Mouse (Mus musculus): ENCODE data around the gene Tjp2. TPM values are rescaled to one million over a fixed set of nuclear protein-coding genes. Genes with fewer than 3 reads are reported as not detected.

The Tjp2 gene
- polyA plus RNA-seq, 1 experiment = 22.1 TPM

DNA sequence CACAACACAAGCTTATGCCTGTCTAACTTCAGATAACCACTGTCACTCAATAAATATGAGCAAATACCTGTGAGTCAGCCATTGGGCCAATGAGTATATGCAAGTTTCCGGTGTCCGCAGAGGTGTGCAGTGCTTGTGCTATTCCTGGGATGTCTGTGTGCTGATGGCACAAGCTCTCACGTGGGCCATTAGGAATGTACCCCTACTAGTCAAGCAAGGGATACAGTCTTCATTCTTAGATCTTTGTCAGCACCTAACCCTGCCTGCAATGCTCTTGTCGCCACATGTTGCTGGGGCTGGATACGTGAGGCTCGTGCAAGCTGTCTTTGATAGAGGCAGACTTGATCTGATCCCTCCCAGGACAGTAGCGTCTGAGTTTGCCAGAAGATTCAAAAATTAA lies 148.3 kb downstream of the Tjp2 start:
- Histone ChIP-seq H3K79me3 (ENCODE audit: low read depth) (no peaks in the 10 kb centered on the region), H3ac (ENCODE audit: control insufficient read depth, insufficient read length, low read depth) (no peak overlapping the region), H3K79me2 (ENCODE audit: control insufficient read depth, insufficient read depth) (no peaks in the 10 kb centered on the region), H3K4me3 (ENCODE audit: insufficient read depth, poor library complexity, severe bottlenecking) (no peak overlapping the region), H3K27me3 (ENCODE audit: control insufficient read depth, insufficient read depth, insufficient read length) (no peaks in the 10 kb centered on the region), H3K36me3 (ENCODE audit: control insufficient read depth, insufficient read depth) (no peaks in the 10 kb centered on the region)
- TF ChIP-seq USF1 (IDR thresholded peaks at IDR 0.05; ENCODE audit: low read depth) (no peak), FOSL1 (IDR thresholded peaks at IDR 0.05; ENCODE audit: insufficient read depth, low read length, poor library complexity, severe bottlenecking) (no peak)

DNA sequence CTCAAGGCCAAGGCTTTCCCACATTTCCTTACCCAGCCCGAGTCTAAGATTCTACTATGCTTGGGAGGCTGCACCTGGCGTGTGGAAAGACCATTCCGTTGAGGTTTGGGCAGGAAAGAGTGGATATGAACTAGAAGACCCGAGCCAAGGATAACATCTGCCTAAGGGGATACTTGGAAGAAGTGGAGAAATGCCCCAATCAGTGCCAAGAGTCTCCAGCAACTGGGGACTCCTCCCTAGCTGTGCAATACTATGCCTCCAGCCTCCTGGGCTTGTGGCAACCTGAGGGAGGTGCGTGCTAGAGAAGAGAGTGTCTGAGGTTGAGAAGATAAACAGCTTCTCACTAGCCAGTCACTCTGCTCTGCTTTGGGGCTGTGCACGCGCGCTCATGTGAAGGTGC lies 148.9 kb downstream of the Tjp2 start:
- Histone ChIP-seq H3K79me3 (ENCODE audit: low read depth) (no peaks in the 10 kb centered on the region), H3K4me3 (ENCODE audit: insufficient read depth, poor library complexity, severe bottlenecking) (no peak overlapping the region), H3K79me2 (ENCODE audit: control insufficient read depth, insufficient read depth) (no peaks in the 10 kb centered on the region), H3ac (ENCODE audit: control insufficient read depth, insufficient read length, low read depth) (no peak overlapping the region), H3K27me3 (ENCODE audit: control insufficient read depth, insufficient read depth, insufficient read length) (no peaks in the 10 kb centered on the region), H3K36me3 (ENCODE audit: control insufficient read depth, insufficient read depth) (no peaks in the 10 kb centered on the region)
- TF ChIP-seq USF1 (IDR thresholded peaks at IDR 0.05; ENCODE audit: low read depth) (no peak), MAX (IDR thresholded peaks at IDR 0.05) (no peak), MYOD1 (IDR thresholded peaks at IDR 0.05; ENCODE audit: control insufficient read depth, insufficient read length, low read depth) (no peak), CEBPB (IDR thresholded peaks at IDR 0.05; ENCODE audit: low read depth) (no peak), MYOG (IDR thresholded peaks at IDR 0.05; ENCODE audit: control insufficient read depth, extremely low read depth, insufficient read length) (no peak), CTCF (IDR thresholded peaks at IDR 0.05; ENCODE audit: control insufficient read depth, insufficient read depth, insufficient read length) (no peak), FOSL1 (IDR thresholded peaks at IDR 0.05; ENCODE audit: insufficient read depth, low read length, poor library complexity, severe bottlenecking) (no peak)

GRCm38 (mm10) chr19:24073155-24073554 lies 151.7 kb downstream of the Tjp2 start:
- Histone ChIP-seq H3K27me3 (ENCODE audit: control insufficient read depth, insufficient read depth, insufficient read length) (no peaks in the 10 kb centered on the region), H3K4me3 (ENCODE audit: insufficient read depth, poor library complexity, severe bottlenecking) (no peak overlapping the region), H3K36me3 (ENCODE audit: control insufficient read depth, insufficient read depth) (no peaks in the 10 kb centered on the region), H3K79me2 (ENCODE audit: control insufficient read depth, insufficient read depth) (no peaks in the 10 kb centered on the region), H3K79me3 (ENCODE audit: low read depth) (no peaks in the 10 kb centered on the region), H3ac (ENCODE audit: control insufficient read depth, insufficient read length, low read depth) (no peak overlapping the region)
- no peak for TF ChIP-seq MYOG (IDR thresholded peaks at IDR 0.05; ENCODE audit: control insufficient read depth, extremely low read depth, insufficient read length)
- no peak for TF ChIP-seq MAX (IDR thresholded peaks at IDR 0.05)
- TF ChIP-seq CTCF (IDR thresholded peaks at IDR 0.05; ENCODE audit: control insufficient read depth, insufficient read depth, insufficient read length) = no peak
- no peak for TF ChIP-seq CEBPB (IDR thresholded peaks at IDR 0.05; ENCODE audit: low read depth)
- no peak for TF ChIP-seq USF1 (IDR thresholded peaks at IDR 0.05; ENCODE audit: low read depth)
- no peak for TF ChIP-seq MYOD1 (IDR thresholded peaks at IDR 0.05; ENCODE audit: control insufficient read depth, insufficient read length, low read depth)
- no peak for TF ChIP-seq FOSL1 (IDR thresholded peaks at IDR 0.05; ENCODE audit: insufficient read depth, low read length, poor library complexity, severe bottlenecking)

DNA sequence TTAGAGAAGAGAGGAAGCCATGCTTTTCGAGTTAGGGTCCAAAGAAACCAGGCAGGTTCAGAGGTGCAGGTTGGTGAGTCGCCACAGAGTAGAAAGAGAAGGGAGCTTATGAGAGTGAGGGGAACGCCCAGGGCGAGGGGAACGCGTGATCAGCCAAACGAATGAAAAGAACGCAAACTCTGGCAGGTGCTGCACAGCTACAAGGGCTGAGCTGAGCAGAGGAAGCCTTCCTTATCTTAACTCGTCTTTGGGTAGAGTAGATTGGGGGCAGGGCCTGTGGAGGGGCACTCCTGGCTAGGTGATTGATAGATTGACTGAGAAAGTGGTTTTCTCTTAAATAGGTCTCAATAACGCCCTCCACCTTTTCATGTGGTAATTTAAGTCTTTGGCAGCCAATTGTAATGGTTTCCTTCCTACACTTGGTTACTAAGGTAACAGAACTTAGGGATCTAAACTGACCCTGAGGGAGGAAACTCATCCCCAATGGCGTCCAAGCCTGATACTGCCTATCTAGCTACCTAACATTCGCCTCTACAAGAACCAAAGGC lies 160.4 kb downstream of the Tjp2 start:
- Histone ChIP-seq H3K79me3 (ENCODE audit: low read depth) (no peaks in the 10 kb centered on the region), H3ac (ENCODE audit: control insufficient read depth, insufficient read length, low read depth) (no peak overlapping the region), H3K4me3 (ENCODE audit: insufficient read depth, poor library complexity, severe bottlenecking) (no peak overlapping the region), H3K36me3 (ENCODE audit: control insufficient read depth, insufficient read depth) (no peaks in the 10 kb centered on the region), H3K27me3 (ENCODE audit: control insufficient read depth, insufficient read depth, insufficient read length) (no peaks in the 10 kb centered on the region), H3K79me2 (ENCODE audit: control insufficient read depth, insufficient read depth) (no peaks in the 10 kb centered on the region)
- no peak for TF ChIP-seq CTCF (IDR thresholded peaks at IDR 0.05; ENCODE audit: control insufficient read depth, insufficient read depth, insufficient read length)
- no peak for TF ChIP-seq MAX (IDR thresholded peaks at IDR 0.05)
- TF ChIP-seq FOSL1 (IDR thresholded peaks at IDR 0.05; ENCODE audit: insufficient read depth, low read length, poor library complexity, severe bottlenecking) = no peak
- TF ChIP-seq MYOD1 (IDR thresholded peaks at IDR 0.05; ENCODE audit: control insufficient read depth, insufficient read length, low read depth) = no peak
- TF ChIP-seq CEBPB (IDR thresholded peaks at IDR 0.05; ENCODE audit: low read depth) = no peak
- TF ChIP-seq MYOG (IDR thresholded peaks at IDR 0.05; ENCODE audit: control insufficient read depth, extremely low read depth, insufficient read length) = no peak
- TF ChIP-seq USF1 (IDR thresholded peaks at IDR 0.05; ENCODE audit: low read depth) = no peak

DNA sequence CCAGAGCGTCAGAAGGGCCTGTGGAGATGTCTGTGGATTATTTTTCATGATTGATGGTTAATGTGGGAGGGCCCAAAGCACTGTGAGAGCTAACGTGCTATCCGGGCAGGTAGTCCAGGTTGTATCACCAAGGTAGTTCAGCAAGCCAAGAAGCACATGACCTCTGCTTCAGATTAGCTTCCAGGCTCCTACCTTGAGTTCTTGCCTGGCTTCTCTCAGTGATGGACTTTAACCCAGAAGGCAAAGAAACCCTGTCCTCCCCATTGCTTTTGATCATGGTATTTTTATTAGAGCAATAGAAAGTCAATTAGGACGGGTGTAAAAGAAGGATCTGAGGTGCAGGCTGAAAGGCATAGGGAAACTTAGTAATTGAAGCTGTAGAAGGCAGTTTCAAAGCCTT lies 161.2 kb downstream of the Tjp2 start:
- no peak overlapping the region for H3K4me3 ChIP-seq (ENCODE audit: insufficient read depth, poor library complexity, severe bottlenecking)
- H3K27me3 ChIP-seq (ENCODE audit: control insufficient read depth, insufficient read depth, insufficient read length) = no peaks in the 10 kb centered on the region
- no peak overlapping the region for H3ac ChIP-seq (ENCODE audit: control insufficient read depth, insufficient read length, low read depth)
- no peaks in the 10 kb centered on the region for H3K79me2 ChIP-seq (ENCODE audit: control insufficient read depth, insufficient read depth)
- TF ChIP-seq MYOD1 (IDR thresholded peaks at IDR 0.05; ENCODE audit: control insufficient read depth, insufficient read length, low read depth) (no peak), CTCF (IDR thresholded peaks at IDR 0.05; ENCODE audit: control insufficient read depth, insufficient read depth, insufficient read length) (no peak), MYOG (IDR thresholded peaks at IDR 0.05; ENCODE audit: control insufficient read depth, extremely low read depth, insufficient read length) (no peak), CEBPB (IDR thresholded peaks at IDR 0.05; ENCODE audit: low read depth) (no peak), FOSL1 (IDR thresholded peaks at IDR 0.05; ENCODE audit: insufficient read depth, low read length, poor library complexity, severe bottlenecking) (no peak), MAX (IDR thresholded peaks at IDR 0.05) (no peak), USF1 (IDR thresholded peaks at IDR 0.05; ENCODE audit: low read depth) (no peak)
- H3K36me3 ChIP-seq (ENCODE audit: control insufficient read depth, insufficient read depth) = no peaks in the 10 kb centered on the region
- H3K79me3 ChIP-seq (ENCODE audit: low read depth) = no peaks in the 10 kb centered on the region

- no peak for TF ChIP-seq CTCF (IDR thresholded peaks at IDR 0.05; ENCODE audit: control insufficient read depth, insufficient read depth, insufficient read length)
- no peak for TF ChIP-seq USF1 (IDR thresholded peaks at IDR 0.05; ENCODE audit: low read depth)
- no peak for TF ChIP-seq MAX (IDR thresholded peaks at IDR 0.05)
- TF ChIP-seq MYOD1 (IDR thresholded peaks at IDR 0.05; ENCODE audit: control insufficient read depth, insufficient read length, low read depth) = no peak
- TF ChIP-seq CEBPB (IDR thresholded peaks at IDR 0.05; ENCODE audit: low read depth) = no peak
- TF ChIP-seq FOSL1 (IDR thresholded peaks at IDR 0.05; ENCODE audit: insufficient read depth, low read length, poor library complexity, severe bottlenecking) = no peak
- no peak for TF ChIP-seq MYOG (IDR thresholded peaks at IDR 0.05; ENCODE audit: control insufficient read depth, extremely low read depth, insufficient read length)
- no peaks in the 10 kb centered on the region for H3K79me3 ChIP-seq (ENCODE audit: low read depth)
- H3K27me3 ChIP-seq (ENCODE audit: control insufficient read depth, insufficient read depth, insufficient read length) = no peaks in the 10 kb centered on the region
- H3ac ChIP-seq (ENCODE audit: control insufficient read depth, insufficient read length, low read depth) = no peak overlapping the region
- no peaks in the 10 kb centered on the region for H3K36me3 ChIP-seq (ENCODE audit: control insufficient read depth, insufficient read depth)
- no peak overlapping the region for H3K4me3 ChIP-seq (ENCODE audit: insufficient read depth, poor library complexity, severe bottlenecking)
- H3K79me2 ChIP-seq (ENCODE audit: control insufficient read depth, insufficient read depth) = no peaks in the 10 kb centered on the region
These were observed 166.0 kb downstream of the Tjp2 start for GRCm38 (mm10) chr19:24058851-24059250.
